Mouse (Mus musculus) layer of hippocampus, postnatal 14 days (tissue): Measurements from ENCODE around the gene Aifm2. TPM values are rescaled to one million over a fixed set of nuclear protein-coding genes. Genes with fewer than 3 reads are reported as not detected.

ENCODE experiments used
- DNase-seq, 2 experiments: peaks; one replicate each; pipeline ENCODE4 v3.0.0; 2021 to 2022; ENCODE audit warnings: low spot score in 2 of 2, mixed read lengths in 1 of 2
- total RNA-seq, 2 experiments: library from RNA; stranded (reverse); gene quantifications; 2 replicates each; pipeline ENCODE4 v1.2.3; 2021

The Aifm2 gene
- total RNA-seq, 2 experiments from 2014 or later, result 5.2 to 5.6 TPM

- DNase-seq, result no peak
Measured at GRCm38 (mm10) chr10:61715996-61716864, 1.2 kb downstream of the Aifm2 start.

GRCm38 (mm10) chr10:61717406-61718296 is 2.6 kb downstream of the Aifm2 start:
- DNase-seq, result no peak

GRCm38 (mm10) chr10:61720331-61720730 is 5.3 kb downstream of the Aifm2 start:
- DNase-seq, result no peak

DNA sequence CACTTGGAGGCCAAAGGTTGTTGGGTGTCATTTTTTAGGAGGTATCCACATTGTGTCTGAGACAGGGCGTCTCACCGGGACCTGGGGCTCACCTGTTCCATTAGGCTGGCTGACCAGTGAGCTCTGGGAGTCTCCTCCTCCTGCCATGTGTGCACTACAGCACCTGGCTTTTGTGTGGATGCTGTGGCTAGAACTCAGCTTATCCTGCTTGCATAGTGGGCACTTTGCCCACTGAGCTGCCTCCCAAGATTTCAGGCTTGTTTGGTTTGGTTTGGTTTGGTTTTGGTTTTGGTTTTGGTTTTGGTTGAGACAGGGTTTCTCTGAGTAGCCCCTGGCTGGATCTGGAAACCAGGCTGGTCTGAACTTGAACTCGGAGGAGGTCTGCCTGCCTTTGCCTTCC is 7.2 kb downstream of the Aifm2 start:
- no peak for DNase-seq

DNA sequence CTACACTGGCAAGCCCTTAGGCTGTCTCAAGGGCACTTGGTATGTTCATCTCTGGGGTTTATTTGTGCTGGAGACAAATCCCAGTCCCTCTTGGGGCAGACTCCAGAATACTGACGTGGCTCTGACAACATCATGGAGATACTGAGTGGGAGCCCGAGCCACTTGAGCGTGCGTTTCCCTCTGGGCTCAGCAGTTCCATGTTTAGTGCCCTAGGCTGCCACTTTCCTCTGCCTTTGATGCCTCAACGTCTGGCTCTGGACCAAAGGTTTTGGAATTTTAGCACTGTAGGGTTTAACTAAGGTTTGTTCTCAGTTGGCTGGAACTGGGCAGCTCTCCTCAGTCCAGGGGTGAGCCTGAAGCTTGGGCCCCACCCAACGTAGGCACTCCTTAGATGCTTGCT is 8.2 kb downstream of the Aifm2 start:
- no peak for DNase-seq

GRCm38 (mm10) chr10:61729181-61729580 is 14.1 kb downstream of the Aifm2 start:
- peak in 1 of 2 experiments; percentile 55 for DNase-seq

- no peak for DNase-seq
Measured at GRCm38 (mm10) chr10:61730171-61730570, 15.1 kb downstream of the Aifm2 start.

- no peak for DNase-seq
Measured at GRCm38 (mm10) chr10:61734377-61734776, 19.3 kb downstream of the Aifm2 start.

- DNase-seq, result peak; percentile 22 to 32
Measured at GRCm38 (mm10) chr10:61736671-61737078, 21.6 kb downstream of the Aifm2 start.

DNA sequence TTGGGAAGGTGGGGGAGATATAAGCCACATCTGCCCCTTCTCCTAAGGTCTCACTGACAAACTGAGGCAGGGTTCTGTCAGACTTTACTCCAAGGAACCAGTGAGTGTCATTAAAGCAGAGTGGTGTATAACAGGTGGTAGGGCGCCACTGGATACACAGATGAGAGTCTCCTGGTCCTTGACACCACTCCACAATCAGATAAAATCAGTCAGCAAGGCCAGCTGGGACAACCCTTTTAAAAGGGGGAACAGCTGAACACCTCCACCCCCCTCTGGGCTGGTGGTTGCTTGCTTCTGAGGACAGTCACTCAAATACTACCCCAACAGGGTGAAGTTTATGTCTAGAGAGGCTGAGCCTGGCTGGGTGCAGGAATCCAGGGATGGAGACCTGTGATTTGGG is 22.5 kb downstream of the Aifm2 start:
- no peak for DNase-seq

DNA sequence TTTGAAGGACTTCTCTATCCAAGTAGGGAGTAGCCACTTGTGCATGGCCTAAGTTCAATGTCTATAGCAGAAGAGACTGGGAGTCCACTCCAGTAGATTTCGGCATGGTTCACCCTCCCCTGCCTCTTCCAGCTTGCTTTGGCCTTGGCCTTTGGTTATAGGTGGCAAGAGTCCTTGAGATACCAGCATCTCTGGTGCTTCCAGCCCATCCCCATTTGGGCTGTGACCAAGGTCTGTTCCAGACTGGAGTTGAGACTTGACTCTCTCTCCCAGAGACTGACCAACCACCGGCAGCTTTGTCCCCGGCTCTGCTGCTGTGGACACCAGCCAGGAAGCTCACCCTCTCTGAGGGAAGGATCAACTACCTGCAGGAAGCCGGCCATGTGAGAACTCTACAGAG is 23.1 kb downstream of the Aifm2 start:
- DNase-seq, result no peak

DNA sequence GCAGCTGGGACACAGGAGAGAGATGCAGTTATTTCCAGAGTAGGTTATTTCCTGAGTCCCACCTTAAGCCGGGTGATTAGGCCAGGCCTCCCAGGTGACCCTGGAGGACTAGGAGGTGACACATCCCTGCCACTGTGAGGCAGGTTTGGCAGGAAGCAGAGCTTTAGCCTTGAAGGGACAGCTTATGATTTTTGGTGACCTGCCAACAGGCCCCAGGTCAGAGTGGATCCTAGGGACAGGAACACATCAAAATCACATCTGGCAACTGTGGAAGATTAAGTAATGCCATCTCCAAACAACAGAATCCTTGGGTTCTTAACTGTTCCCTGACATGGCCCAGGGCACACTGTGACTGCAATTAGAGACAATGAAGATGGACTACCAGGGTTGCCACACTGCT is 26.2 kb downstream of the Aifm2 start:
- no peak for DNase-seq

DNA sequence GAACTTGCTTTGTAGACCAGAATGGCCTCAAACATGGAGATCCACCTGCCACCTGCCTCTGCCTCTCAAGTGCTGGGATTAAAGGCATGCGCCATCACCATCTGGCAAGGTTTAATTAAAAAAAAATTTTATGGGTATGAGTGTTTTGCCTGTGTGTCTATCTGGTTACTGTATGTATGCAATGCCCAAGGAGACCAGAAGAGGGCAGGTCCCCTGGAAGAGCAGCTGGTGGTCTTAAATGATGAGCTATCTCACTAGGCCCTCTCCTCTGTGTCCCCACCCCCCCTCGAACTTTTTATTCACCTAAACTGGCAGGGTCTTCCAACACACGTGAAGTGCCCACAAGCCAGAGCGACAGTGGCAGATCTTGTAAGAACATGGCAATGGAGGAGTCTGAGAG is 26.8 kb downstream of the Aifm2 start:
- DNase-seq, result no peak

DNA sequence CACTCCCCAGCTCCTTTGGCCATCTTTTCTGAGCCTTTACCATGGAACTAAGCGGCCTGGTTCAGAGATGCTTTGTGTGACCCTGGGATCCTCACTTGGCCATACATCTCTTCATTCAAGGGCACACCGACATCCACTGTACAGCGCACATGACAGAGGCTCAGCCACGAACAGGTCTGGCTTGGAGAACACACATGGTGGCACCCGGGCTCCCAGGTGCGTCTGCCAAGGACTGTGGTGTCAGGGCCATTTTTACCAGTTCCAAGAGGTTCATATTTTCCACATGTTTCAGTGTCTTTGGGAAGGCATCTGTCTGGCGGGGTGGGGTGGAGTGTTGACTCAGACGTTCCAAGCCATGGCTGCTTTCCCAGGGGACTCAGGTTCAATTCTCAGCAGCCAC is 27.3 kb downstream of the Aifm2 start:
- DNase-seq, result no peak

DNA sequence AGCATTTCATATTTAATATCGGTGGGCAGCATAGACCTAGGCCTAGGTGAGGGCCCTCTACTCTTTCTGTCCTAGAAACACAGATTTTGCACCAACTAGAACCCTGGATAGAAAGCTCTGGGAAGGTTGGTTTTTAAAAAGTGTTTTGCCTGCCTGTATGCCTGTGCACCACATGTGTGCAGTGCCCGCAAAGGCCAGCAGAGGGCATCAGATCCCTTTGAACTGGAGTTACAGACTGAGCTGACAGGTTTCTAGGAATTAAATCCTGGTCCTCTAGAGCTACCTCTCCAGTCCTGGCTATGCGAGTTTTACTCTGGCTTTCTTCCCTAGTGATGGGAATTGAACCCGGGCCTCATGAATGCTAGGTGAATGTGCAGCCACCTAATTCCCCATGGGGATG is 30.1 kb downstream of the Aifm2 start:
- DNase-seq, result no peak

GRCm38 (mm10) chr10:61747302-61747701 is 32.2 kb downstream of the Aifm2 start:
- no peak for DNase-seq

GRCm38 (mm10) chr10:61750014-61750413 is 35.0 kb downstream of the Aifm2 start:
- no peak for DNase-seq

GRCm38 (mm10) chr10:61751534-61752219 is 36.6 kb downstream of the Aifm2 start:
- peak in 1 of 2 experiments; percentile 15 for DNase-seq

DNA sequence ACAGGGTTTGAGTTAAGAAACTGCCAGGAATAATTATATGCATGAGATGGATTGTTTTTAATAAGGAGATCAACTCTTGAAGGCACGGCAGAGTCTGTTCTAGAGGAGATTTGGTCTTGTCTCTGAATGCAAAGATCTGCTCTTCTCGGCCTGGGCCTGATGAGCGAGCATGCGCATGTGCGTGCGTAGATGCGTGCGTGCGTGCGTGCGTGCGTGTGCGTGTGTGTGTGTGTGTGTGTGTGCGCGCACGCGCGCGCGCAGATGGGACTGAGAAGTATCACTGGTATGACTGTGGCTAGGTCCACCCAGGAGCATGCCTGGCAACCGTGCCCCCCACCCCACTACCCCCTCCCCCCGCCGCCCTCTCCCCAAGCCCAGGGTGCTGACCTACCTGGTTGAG is 38.0 kb downstream of the Aifm2 start:
- DNase-seq, result no peak

DNA sequence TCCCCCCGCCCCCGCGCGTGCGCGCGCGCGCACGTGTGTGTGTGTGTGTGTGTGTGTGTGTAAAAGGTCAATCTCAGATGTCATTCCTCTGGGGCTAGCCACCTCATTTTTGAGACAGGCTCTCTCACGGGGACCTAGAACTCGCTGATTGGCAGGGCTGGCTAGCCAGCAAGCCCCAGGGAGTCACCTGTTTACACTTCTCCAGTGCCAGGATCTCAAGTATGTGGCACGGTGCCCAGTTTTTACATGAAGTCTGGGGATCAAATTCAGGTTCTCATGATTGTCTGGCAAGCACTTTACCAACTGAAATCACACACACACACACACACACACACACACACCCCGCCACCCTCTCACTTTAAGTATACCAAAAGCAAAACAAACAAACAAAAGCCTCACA is 42.0 kb downstream of the Aifm2 start:
- DNase-seq, result no peak

GRCm38 (mm10) chr10:61758904-61759303 is 43.8 kb downstream of the Aifm2 start:
- DNase-seq, result no peak

DNA sequence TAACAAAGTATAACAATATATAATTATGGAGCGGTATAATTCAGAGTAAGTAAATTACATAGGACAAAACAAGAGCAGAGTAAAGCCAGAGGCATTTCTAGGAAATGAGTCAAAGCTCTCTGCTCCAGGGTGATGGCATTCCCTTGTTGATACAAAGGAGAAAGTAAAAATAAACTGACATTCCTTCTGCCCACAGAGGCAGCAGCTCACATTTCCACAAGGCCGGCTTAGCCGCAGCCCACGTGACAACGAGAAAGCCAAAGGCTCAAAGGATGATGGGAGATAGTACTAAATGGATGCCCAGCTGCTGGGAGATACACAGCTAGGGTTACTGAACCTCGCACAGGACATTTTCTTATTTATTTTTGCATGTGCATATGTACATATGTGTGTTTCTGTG is 44.8 kb downstream of the Aifm2 start:
- DNase-seq, result no peak
